Mouse (Mus musculus): ENCODE measurements around the gene Cage1. TPM values are rescaled to one million over a fixed set of nuclear protein-coding genes. Genes with fewer than 3 reads are reported as not detected.

The Cage1 gene
- polyA plus RNA-seq, 1 experiment, result not detected

GRCm38 (mm10) chr13:38064854-38065663, 28.2 kb upstream of the Cage1 start:
- H3K4me3 ChIP-seq (replicated peaks), result no peak overlapping the region
- no peaks in the 10 kb centered on the region for H3K27me3 ChIP-seq (replicated peaks)
- no peaks in the 10 kb centered on the region for H3K9me3 ChIP-seq
- TF ChIP-seq GATA1 (IDR thresholded peaks at IDR 0.05; ENCODE audit: borderline replicate concordance, low read length), result no peak
- TF ChIP-seq FLI1 (IDR thresholded peaks at IDR 0.05; ENCODE audit: low read length), result no peak
- peaks cover 52% of the 10 kb centered on the region for H3K36me3 ChIP-seq (replicated peaks; ENCODE audit: low read length)
- peaks cover 7% of the 10 kb centered on the region for H3K4me1 ChIP-seq

GRCm38 (mm10) chr13:38062678-38063077, 25.8 kb upstream of the Cage1 start:
- TF ChIP-seq FLI1 (IDR thresholded peaks at IDR 0.05; ENCODE audit: low read length) (no peak), GATA1 (IDR thresholded peaks at IDR 0.05; ENCODE audit: borderline replicate concordance, low read length) (no peak)
- Histone ChIP-seq H3K36me3 (replicated peaks; ENCODE audit: low read length) (peaks cover 75% of the 10 kb centered on the region), H3K4me3 (replicated peaks) (no peak overlapping the region), H3K4me1 (peaks cover 3% of the 10 kb centered on the region; the same call in 1 of the 2 replicates), H3K27me3 (replicated peaks) (no peaks in the 10 kb centered on the region), H3K9me3 (no peaks in the 10 kb centered on the region)

GRCm38 (mm10) chr13:38049888-38050287, 13.0 kb upstream of the Cage1 start:
- TF ChIP-seq GATA1 (IDR thresholded peaks at IDR 0.05; ENCODE audit: borderline replicate concordance, low read length), result no peak
- no peak for TF ChIP-seq FLI1 (IDR thresholded peaks at IDR 0.05; ENCODE audit: low read length)
- Histone ChIP-seq H3K27me3 (replicated peaks) (no peaks in the 10 kb centered on the region), H3K36me3 (replicated peaks; ENCODE audit: low read length) (peaks cover 91% of the 10 kb centered on the region), H3K4me1 (peaks cover 4% of the 10 kb centered on the region; the same call in 1 of the 2 replicates), H3K4me3 (replicated peaks) (no peak overlapping the region), H3K9me3 (no peaks in the 10 kb centered on the region)

- Histone ChIP-seq H3K4me1 (peaks cover 49% of the 10 kb centered on the region), H3K9me3 (no peaks in the 10 kb centered on the region), H3K4me3 (replicated peaks) (peak overlapping the region; percentile 96), H3K27me3 (replicated peaks) (no peaks in the 10 kb centered on the region), H3K36me3 (replicated peaks; ENCODE audit: low read length) (peaks cover 40% of the 10 kb centered on the region)
- no peak for TF ChIP-seq GATA1 (IDR thresholded peaks at IDR 0.05; ENCODE audit: borderline replicate concordance, low read length)
- TF ChIP-seq FLI1 (IDR thresholded peaks at IDR 0.05; ENCODE audit: low read length), result no peak
These were observed 942 bp upstream of the Cage1 start for GRCm38 (mm10) chr13:38037811-38038210.

GRCm38 (mm10) chr13:38036343-38037043, 376 bp downstream of the Cage1 start, which contains the start of gene Riok1:
TSS of gene Riok1 (plus strand) at chr13:38036995.
- H3K4me1 ChIP-seq, result peaks cover 49% of the 10 kb centered on the region
- H3K27me3 ChIP-seq (replicated peaks), result no peaks in the 10 kb centered on the region
- H3K4me3 ChIP-seq (replicated peaks), result peak within 1 kb of the TSS; percentile 96
- no peaks in the 10 kb centered on the region for H3K9me3 ChIP-seq
- TF ChIP-seq GATA1 (IDR thresholded peaks at IDR 0.05; ENCODE audit: borderline replicate concordance, low read length) (no peak), FLI1 (IDR thresholded peaks at IDR 0.05; ENCODE audit: low read length) (no peak)
- H3K36me3 ChIP-seq (replicated peaks; ENCODE audit: low read length), result peaks cover 27% of the 10 kb centered on the region

- Histone ChIP-seq H3K9me3 (no peaks in the 10 kb centered on the region), H3K4me3 (replicated peaks) (no peak overlapping the region), H3K27me3 (replicated peaks) (no peaks in the 10 kb centered on the region)
These were observed 8.5 kb downstream of the Cage1 start for GRCm38 (mm10) chr13:38028407-38028806.

GRCm38 (mm10) chr13:38027618-38028248, 9.1 kb downstream of the Cage1 start:
- no peaks in the 10 kb centered on the region for H3K9me3 ChIP-seq
- H3K27me3 ChIP-seq (replicated peaks), result no peaks in the 10 kb centered on the region
- TF ChIP-seq GATA1 (IDR thresholded peaks at IDR 0.05; ENCODE audit: borderline replicate concordance, low read length) (no peak), FLI1 (IDR thresholded peaks at IDR 0.05; ENCODE audit: low read length) (no peak)
- no peak overlapping the region for H3K4me3 ChIP-seq (replicated peaks)
- no peaks in the 10 kb centered on the region for H3K36me3 ChIP-seq (replicated peaks; ENCODE audit: low read length)
- H3K4me1 ChIP-seq, result peaks cover 9% of the 10 kb centered on the region; the same call in 1 of the 2 replicates

More at GRCm38 (mm10) chr13:38028407-38028806, 8.5 kb downstream of the Cage1 start:
- Histone ChIP-seq H3K4me1 (peaks cover 9% of the 10 kb centered on the region; the same call in 1 of the 2 replicates), H3K36me3 (replicated peaks; ENCODE audit: low read length) (no peaks in the 10 kb centered on the region)
- no peak for TF ChIP-seq GATA1 (IDR thresholded peaks at IDR 0.05; ENCODE audit: borderline replicate concordance, low read length)
- TF ChIP-seq FLI1 (IDR thresholded peaks at IDR 0.05; ENCODE audit: low read length), result no peak

- TF ChIP-seq FLI1 (IDR thresholded peaks at IDR 0.05; ENCODE audit: low read length) (no peak), GATA1 (IDR thresholded peaks at IDR 0.05; ENCODE audit: borderline replicate concordance, low read length) (no peak)
- no peaks in the 10 kb centered on the region for H3K27me3 ChIP-seq (replicated peaks)
These were observed 11.0 kb downstream of the Cage1 start for GRCm38 (mm10) chr13:38025874-38026273.

GRCm38 (mm10) chr13:38018791-38019190, 18.1 kb downstream of the Cage1 start:
- Histone ChIP-seq H3K9me3 (peaks cover 10% of the 10 kb centered on the region), H3K4me3 (replicated peaks) (no peak overlapping the region), H3K4me1 (no peaks in the 10 kb centered on the region), H3K36me3 (replicated peaks; ENCODE audit: low read length) (no peaks in the 10 kb centered on the region), H3K27me3 (replicated peaks) (no peaks in the 10 kb centered on the region)
- TF ChIP-seq FLI1 (IDR thresholded peaks at IDR 0.05; ENCODE audit: low read length) (no peak), GATA1 (IDR thresholded peaks at IDR 0.05; ENCODE audit: borderline replicate concordance, low read length) (no peak)

More at GRCm38 (mm10) chr13:38025874-38026273, 11.0 kb downstream of the Cage1 start:
- peaks cover 9% of the 10 kb centered on the region; the same call in 1 of the 2 replicates for H3K4me1 ChIP-seq
- no peaks in the 10 kb centered on the region for H3K36me3 ChIP-seq (replicated peaks; ENCODE audit: low read length)
- H3K4me3 ChIP-seq (replicated peaks), result no peak overlapping the region
- no peaks in the 10 kb centered on the region for H3K9me3 ChIP-seq
